17 mouse cellular contexts compared by ENCODE assay signal in the genomic region with DNA sequence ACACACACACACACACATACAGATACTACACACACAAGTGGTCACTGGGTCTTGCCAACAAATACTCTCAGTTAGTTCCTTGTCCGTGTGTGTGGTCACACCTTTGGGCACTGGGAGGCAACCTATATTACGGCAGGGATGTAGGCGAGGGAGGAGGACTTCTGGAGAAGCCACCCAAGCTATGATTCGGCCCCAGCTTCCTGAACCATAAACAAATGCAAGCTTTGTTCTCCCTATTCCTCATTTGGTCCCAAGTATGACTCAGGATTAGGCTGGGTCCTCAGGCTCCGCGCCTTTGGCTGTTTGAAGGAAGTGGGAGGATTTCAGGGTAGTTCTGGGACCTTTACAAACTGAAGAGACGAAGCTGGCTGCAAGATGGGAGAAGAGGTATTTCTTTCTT.
DNase-seq lines count a peak whose midpoint lies in the region; ATAC-seq and TF ChIP-seq lines count a peak whose summit lies in the region.
"Had no signal": no experiment of that assay in that cellular context is flagged by ENCODE, and none has a peak within 500 bp of the region (broad histone marks: within the 10 kb centered on the region; RNA-seq: fewer than 3 reads in every experiment).

No protein-coding gene starts in this region.

- no peak overlapping the region for H3K27ac ChIP-seq in gastrocnemius, adult 2 months
- H3K27ac ChIP-seq: embryonic facial prominence, embryonic 15.5 days; forebrain, embryonic 13.5 days; hindbrain, embryonic 13.5 days; liver, embryonic 12.5 days; lung, embryonic 15.5 days had no signal

- no peak for TF ChIP-seq CTCF in gastrocnemius, adult 2 months (IDR thresholded peaks at IDR 0.05)

- peak; percentile 16 for DNase-seq in gastrocnemius, adult 2 months
- no peak for DNase-seq in gastrocnemius, postnatal 10 days
- DNase-seq in lung, postnatal 10 days, result peak; percentile 3
- DNase-seq in lung, postnatal 25 days (ENCODE audit: low spot score), result no peak
- DNase-seq in heart, postnatal 14 days, result peak; percentile 2
- no peak for DNase-seq in adrenal gland, postnatal 14 days
- DNase-seq in embryo, embryonic 10 days (ENCODE audit: low spot score), result no peak
- DNase-seq: adrenal gland, postnatal 36 days; cerebellum, adult 9-10 months; embryo, embryonic 11 days; thymus, postnatal 4 days had no signal

- intact Hi-C loops in gastrocnemius, adult 2 months (cut with DNase I), result no loop called here
- intact Hi-C loops in heart, postnatal 14 days (cut with DNase I), result no loop called here

- no peak overlapping the region for H3K4me3 ChIP-seq in gastrocnemius, adult 2 months
- H3K4me3 ChIP-seq: embryonic facial prominence, embryonic 15.5 days; forebrain, embryonic 13.5 days; hindbrain, embryonic 13.5 days; liver, embryonic 12.5 days; lung, embryonic 15.5 days had no signal

- no peak for ATAC-seq in erythroblast, adult 5-6 weeks (replicated peaks; ENCODE audit: low FRiP score, poor library complexity, severe bottlenecking)
- ATAC-seq: forebrain, embryonic 13.5 days; liver, embryonic 12.5 days had no signal

Comparison
In these comparisons a context has a peak if more than half of its experiments do, and no peak if none do; other contexts are left out.
1. DNase-seq: peak in gastrocnemius, adult 2 months (single experiment), lung, postnatal 10 days (single experiment) and heart, postnatal 14 days (2 of 2); none in gastrocnemius, postnatal 10 days (single experiment), lung, postnatal 25 days (single experiment), adrenal gland, postnatal 14 days (single experiment) and embryo, embryonic 10 days (single experiment).